In the genomic region with DNA sequence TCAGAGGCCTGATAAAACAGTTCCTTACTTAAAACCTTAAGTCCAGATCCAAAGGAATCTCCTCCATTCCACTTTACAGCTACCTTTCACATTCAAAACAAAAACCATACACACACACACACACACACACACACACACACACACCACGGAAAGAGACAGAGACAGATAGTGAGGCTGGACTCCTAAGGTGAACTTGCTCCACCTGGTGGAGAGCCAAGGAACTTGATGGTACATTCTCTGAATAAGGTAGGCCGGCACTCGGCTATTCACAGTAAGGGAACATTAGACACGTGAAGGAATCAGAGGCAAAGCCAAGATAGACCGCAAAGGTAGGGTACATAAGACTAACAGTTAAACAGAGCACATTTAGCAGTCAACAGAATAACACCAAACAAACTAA, we compare ENCODE assay signal across 1 mouse cellular context.
TF ChIP-seq lines count a peak whose summit lies in the region.

No protein-coding gene starts in this region.

TF ChIP-seq in CH12.LX, 34 proteins besides CTCF, POLR2A, EP300 and RAD21 (continued from another document):
- TF ChIP-seq MAX (IDR thresholded peaks at IDR 0.05; ENCODE audit: low read length) (peak; percentile 43; the same call in 1 of the 2 replicates), KAT2A (IDR thresholded peaks at IDR 0.05; ENCODE audit: insufficient replicate concordance, low read length) (no peak), SMC3 (IDR thresholded peaks at IDR 0.05; ENCODE audit: low read depth, low read length) (peak; percentile 95), ZKSCAN1 (IDR thresholded peaks at IDR 0.05; ENCODE audit: borderline replicate concordance, low read depth, low read length) (no peak), ZMIZ1 (IDR thresholded peaks at IDR 0.05; ENCODE audit: low read depth, low read length) (no peak), CHD1 (IDR thresholded peaks at IDR 0.05; ENCODE audit: low read depth, low read length) (no peak), ZNF384 (IDR thresholded peaks at IDR 0.05; ENCODE audit: low read depth, low read length) (no peak), POLR2AphosphoS2 (IDR thresholded peaks at IDR 0.05; ENCODE audit: low read depth, low read length) (no peak), MXI1 (IDR thresholded peaks at IDR 0.05; ENCODE audit: low read depth, low read length) (no peak), BHLHE40 (IDR thresholded peaks at IDR 0.05; ENCODE audit: low read depth, low read length) (peak; percentile 49), ZC3H11A (IDR thresholded peaks at IDR 0.05; ENCODE audit: low read depth, low read length) (peak; percentile 75; the same call in 1 of the 2 replicates), NRF1 (IDR thresholded peaks at IDR 0.05; ENCODE audit: low read depth, low read length) (no peak), MYC (IDR thresholded peaks at IDR 0.05; ENCODE audit: low read depth, low read length) (0 out of 2 replicates have a peak, but pooled peaks have one; percentile 38)
TF ChIP-seq in CH12.LX: peak in this region for 7.
